Mouse (Mus musculus) cerebellum, adult 11 months (tissue): ENCODE results near the gene Shc3.

ENCODE experiments used
- DNase-seq: peaks from one replicate; pipeline ENCODE4 v3.0.0; 2022

Shc3 gene

GRCm38 (mm10) chr13:51479826-51480225, 89.4 kb downstream of the Shc3 start:
- peak; percentile 11 for DNase-seq

GRCm38 (mm10) chr13:51476991-51477390, 92.2 kb downstream of the Shc3 start:
- no peak for DNase-seq

GRCm38 (mm10) chr13:51468697-51469250, 100.4 kb downstream of the Shc3 start:
- no peak for DNase-seq

- no peak for DNase-seq
Observed at GRCm38 (mm10) chr13:51466117-51466841, 102.9 kb downstream of the Shc3 start.

GRCm38 (mm10) chr13:51464294-51464693, 104.9 kb downstream of the Shc3 start:
- no peak for DNase-seq

- DNase-seq: no peak
Observed at GRCm38 (mm10) chr13:51456190-51456878, 112.9 kb downstream of the Shc3 start.

GRCm38 (mm10) chr13:51446550-51446949, 122.7 kb downstream of the Shc3 start:
- DNase-seq: no peak

- no peak for DNase-seq
Observed at GRCm38 (mm10) chr13:51442922-51443321, 126.3 kb downstream of the Shc3 start.

GRCm38 (mm10) chr13:51437105-51438085, 131.8 kb downstream of the Shc3 start:
- no peak for DNase-seq

- DNase-seq: no peak
Observed at GRCm38 (mm10) chr13:51435146-51435545, 134.1 kb downstream of the Shc3 start.

GRCm38 (mm10) chr13:51434460-51434859, 134.8 kb downstream of the Shc3 start:
- no peak for DNase-seq

- no peak for DNase-seq
Observed at GRCm38 (mm10) chr13:51433371-51433770, 135.8 kb downstream of the Shc3 start.

GRCm38 (mm10) chr13:51425662-51426443, 143.4 kb downstream of the Shc3 start:
- DNase-seq: no peak

- DNase-seq: peak; percentile 17
Observed at GRCm38 (mm10) chr13:51424647-51425046, 144.6 kb downstream of the Shc3 start.

GRCm38 (mm10) chr13:51423647-51424046, 145.6 kb downstream of the Shc3 start:
- no peak for DNase-seq

GRCm38 (mm10) chr13:51420861-51421260, 148.4 kb downstream of the Shc3 start:
- no peak for DNase-seq

- no peak for DNase-seq
Observed at GRCm38 (mm10) chr13:51419501-51419900, 149.7 kb downstream of the Shc3 start.

- DNase-seq: no peak
Observed at GRCm38 (mm10) chr13:51418942-51419451, 150.2 kb downstream of the Shc3 start.

GRCm38 (mm10) chr13:51418268-51418941, 150.8 kb downstream of the Shc3 start:
- peak; percentile 83 for DNase-seq

- no peak for DNase-seq
Observed at GRCm38 (mm10) chr13:51417796-51418195, 151.4 kb downstream of the Shc3 start.

- no peak for DNase-seq
Observed at GRCm38 (mm10) chr13:51416727-51417126, 152.5 kb downstream of the Shc3 start.
